Mouse (Mus musculus) mammary gland, adult 2 months (tissue): ENCODE data around the gene Fkbp11. TPM values are rescaled to one million over a fixed set of nuclear protein-coding genes. Genes with fewer than 3 reads are reported as not detected.

ENCODE experiments used
- polyA plus RNA-seq: library from polyadenylated mRNA; depleted of rRNA; stranded (reverse); fragments of >200 nt; gene quantifications from 2 replicates; pipeline ENCODE4 v1.2.3, GENCODE M21; 2012; ENCODE audit warnings: low replicate concordance; rRNA removed

Fkbp11 gene
- polyA plus RNA-seq: 14.2 and 16.9 TPM in 2 replicates

DNA sequence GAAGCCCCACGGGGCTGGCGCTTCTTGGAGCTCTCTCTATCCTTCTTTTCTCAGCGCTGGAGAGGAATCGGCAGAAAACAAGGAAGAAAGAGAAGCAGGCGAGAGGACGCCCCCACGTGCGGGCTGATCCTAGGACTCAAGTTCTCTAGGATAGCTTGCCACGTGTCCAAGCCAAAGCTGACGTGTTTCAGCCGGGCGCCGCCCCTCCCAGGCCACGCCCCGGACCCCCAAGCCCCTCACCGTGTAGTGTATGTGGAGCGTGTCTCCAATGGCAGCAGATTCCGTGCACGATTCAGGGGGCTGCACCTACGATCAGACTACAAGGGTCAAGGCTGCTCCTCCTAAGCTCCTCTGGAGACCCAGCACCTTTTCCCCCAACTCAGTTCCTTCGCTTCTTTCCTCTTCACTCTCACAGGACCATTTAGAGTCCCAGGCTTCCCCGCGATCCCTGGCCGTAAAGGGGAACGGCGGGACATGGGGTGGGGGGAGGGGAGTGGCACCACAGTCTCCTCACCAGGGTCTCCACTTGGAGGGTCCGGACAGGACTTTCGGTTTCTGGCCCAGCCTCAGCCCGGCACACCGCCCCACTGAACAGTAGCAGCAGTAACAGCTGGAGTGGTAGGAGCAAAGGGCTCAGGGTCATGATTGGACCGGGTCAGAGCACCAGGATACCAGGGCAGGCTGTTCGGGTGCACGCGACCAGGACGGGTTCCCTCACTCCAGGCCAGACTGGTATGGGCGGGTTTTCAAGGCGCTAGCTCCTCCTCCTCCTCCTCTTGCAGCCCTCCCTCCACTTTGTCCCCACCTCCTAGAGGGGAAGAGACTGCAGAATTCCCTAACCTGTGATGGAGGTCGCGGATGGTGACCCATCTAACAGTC is at the start of gene Fkbp11:
Fkbp11 (minus strand) TSS at position 756 of the 879 bp plus-strand sequence.

DNA sequence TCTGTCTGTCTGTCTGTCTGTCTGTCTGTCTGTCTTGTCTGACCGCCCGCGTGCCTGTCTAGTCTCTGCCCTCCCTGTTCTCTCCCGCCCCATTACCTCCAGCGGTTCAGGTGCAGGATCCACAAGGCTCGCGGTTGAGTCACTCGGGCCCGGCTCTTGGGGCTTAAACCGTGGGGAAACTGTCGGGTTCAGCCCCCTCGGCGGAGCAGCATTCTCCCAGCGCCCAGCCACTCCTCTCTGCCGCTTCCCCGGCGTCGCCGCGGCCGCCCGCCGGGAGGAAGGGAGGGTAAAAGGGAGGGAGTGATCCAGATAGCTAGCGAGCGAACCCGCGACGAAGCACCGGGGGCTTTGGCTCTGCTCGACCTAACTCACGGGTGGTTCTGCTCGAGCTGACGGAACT is 49.8 kb upstream of the Fkbp11 start, which contains the start of gene Wnt10b:
Wnt10b (minus strand) TSS at position 389 of the 400 bp plus-strand sequence.

DNA sequence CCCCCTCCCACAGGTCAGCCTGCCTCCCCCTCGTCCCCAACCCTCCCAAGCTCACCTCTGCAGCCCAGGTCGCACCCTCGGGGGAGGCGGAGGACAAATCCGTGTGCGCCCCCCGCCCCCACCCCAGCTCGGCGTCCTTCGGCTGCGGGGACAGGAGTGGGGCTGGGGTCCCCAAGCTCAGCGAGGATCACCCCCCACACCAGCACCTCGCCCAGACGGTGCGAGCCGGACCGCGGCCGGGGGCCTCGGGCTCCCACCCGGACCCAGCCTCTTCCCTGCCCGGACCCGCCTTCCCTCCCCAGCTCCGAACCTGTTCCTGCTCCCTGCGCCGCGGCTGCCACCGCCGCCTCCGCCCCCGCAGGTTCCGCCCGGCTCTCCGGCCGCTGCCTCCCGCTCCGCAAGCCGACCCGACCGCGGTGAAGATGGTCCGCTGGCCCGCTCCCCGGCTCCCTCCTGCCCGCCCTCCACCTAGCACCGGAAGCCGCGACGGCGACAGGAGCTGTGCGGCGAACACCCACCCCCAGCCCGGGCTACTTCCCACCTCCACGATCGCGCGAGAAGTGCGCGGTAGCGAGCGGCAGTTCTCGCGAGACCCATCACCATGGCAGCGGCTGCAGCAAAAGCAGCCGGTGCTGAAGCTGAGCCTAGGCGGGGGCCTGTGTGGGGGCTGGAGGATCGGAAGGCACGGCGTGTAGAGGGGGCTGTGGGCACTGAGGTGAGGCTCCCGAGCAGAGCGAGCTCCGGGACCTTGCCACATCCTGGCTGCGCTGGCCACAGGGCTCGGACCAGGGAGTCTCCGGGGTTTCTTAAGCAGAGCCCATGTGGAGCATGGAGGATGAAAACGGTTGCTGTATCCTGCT is 34.9 kb upstream of the Fkbp11 start, which contains the start of gene Arf3:
Arf3 (minus strand) TSS at position 545 of the 860 bp plus-strand sequence.

DNA sequence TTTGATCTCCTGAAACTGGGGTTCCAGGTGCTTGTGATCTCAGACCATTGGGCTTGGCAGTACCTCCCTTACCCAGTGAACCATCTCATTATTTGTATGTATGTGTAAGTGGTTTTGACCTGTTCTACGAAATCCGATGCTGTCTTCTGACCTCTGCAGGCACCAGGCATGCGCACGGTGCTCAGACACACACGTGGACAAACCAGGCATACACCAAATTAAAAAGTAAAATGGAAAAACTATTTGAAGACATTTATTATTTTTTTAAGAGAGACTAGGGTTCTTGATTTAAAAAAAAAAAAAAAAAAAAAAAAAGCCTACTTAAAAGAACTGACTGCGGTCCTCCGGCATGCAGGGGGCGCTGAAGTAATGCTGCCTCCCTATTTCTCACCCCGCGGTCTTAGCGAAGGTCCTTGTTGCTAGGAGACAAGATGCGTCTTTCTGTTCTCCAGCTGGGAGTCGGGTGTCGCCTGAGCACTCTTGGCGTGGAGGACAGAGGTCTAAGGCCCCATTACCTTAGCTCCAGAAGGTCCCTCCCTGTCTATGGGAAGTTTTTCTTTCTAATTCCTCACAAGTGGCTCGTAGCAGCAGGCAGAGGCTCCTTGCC is 20.1 kb downstream of the Fkbp11 start, which contains the start of gene Ccdc65:
Ccdc65 (plus strand) TSS at position 442 of the 607 bp plus-strand sequence.

DNA sequence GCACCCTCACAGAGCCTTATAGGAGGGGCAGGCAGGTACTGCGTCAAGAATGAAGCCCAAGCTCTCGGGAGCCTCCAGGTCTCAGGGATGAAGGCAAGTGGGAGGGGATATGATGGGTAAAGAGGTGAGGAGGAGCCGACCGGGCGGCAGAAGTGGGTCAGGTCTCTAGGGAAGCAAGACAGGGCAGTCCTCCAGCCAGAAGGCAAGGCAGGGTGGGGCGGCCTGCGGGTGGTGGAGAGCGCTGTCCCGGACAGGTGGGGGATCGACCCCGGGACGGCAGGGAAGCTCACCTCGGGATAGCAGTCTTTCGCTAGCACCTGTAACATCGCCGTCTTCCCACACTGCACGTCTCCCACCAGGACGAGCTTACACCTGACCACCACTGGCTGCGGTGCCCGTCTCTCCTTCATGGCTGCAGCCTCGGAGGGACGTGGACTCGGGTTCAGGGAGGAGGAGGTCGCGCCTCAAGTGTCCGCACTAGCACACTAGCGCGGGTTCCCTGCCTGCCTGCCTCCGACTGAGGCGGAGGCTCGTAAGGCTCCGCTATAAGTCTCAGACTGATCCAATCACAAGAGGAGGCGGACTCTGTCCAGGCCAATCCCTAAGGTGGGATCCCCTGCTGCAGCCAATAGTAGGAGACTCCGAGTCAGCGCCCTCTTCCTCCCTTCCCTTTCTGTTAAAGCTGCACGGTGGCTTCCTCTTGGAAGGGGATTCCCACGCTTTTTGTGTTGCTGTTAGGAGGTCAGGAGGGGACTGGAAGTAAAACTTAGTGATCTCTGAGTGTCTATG is 50.9 kb downstream of the Fkbp11 start, which contains the start of gene Rnd1:
Rnd1 (minus strand) TSS at position 522 of the 789 bp plus-strand sequence.

Other genes with a start within 250 kb of the Fkbp11 start
- 2.3 and 13.5 TPM in 2 replicates for gene Lalba, start 245.5 kb downstream of the Fkbp11 start, polyA plus RNA-seq
- gene Olfr279, start 235.8 kb downstream of the Fkbp11 start, polyA plus RNA-seq: not detected in 2 replicates
- 30.3 and 43.2 TPM in 2 replicates for gene Kansl2, start 193.9 kb downstream of the Fkbp11 start, polyA plus RNA-seq
- 8.2 and 16.5 TPM in 2 replicates for gene Ccnt1, start 157.3 kb downstream of the Fkbp11 start, polyA plus RNA-seq
- 0.36 TPM in 1 of 2 replicates, not detected in the other for gene 4930415O20Rik, start 157.2 kb downstream of the Fkbp11 start, polyA plus RNA-seq
- 96.7 and 104 TPM in 2 replicates for gene Adcy6, start 118.1 kb downstream of the Fkbp11 start, polyA plus RNA-seq
- gene Cacnb3, start 97.4 kb downstream of the Fkbp11 start, polyA plus RNA-seq: 69.4 and 133 TPM in 2 replicates
- 27.5 and 29.8 TPM in 2 replicates for gene Ddx23, start 65.3 kb downstream of the Fkbp11 start, polyA plus RNA-seq
- gene Rnd1, start 50.7 kb downstream of the Fkbp11 start, polyA plus RNA-seq: 3.1 and 5.1 TPM in 2 replicates
- gene Ccdc65, start 20.0 kb downstream of the Fkbp11 start, polyA plus RNA-seq: 0.23 TPM in 1 of 2 replicates, not detected in the other
- 90.1 and 107 TPM in 2 replicates for gene Arf3, start 35.0 kb upstream of the Fkbp11 start, polyA plus RNA-seq
- 5.9 and 9.5 TPM in 2 replicates for gene Wnt10b, start 50.0 kb upstream of the Fkbp11 start, polyA plus RNA-seq
- gene Wnt1, start 61.7 kb upstream of the Fkbp11 start, polyA plus RNA-seq: 0.68 and 1.3 TPM in 2 replicates
- gene Ddn, start 81.3 kb upstream of the Fkbp11 start, polyA plus RNA-seq: 0.82 and 1.4 TPM in 2 replicates
- 52.3 and 119 TPM in 2 replicates for gene Prkag1, start 103.3 kb upstream of the Fkbp11 start, polyA plus RNA-seq
- gene Kmt2d, start 143.0 kb upstream of the Fkbp11 start, polyA plus RNA-seq: 22.0 and 43.2 TPM in 2 replicates
- gene Rhebl1, start 166.3 kb upstream of the Fkbp11 start, polyA plus RNA-seq: 4.1 and 6.9 TPM in 2 replicates
- gene Dhh, start 170.3 kb upstream of the Fkbp11 start, polyA plus RNA-seq: 2.5 TPM in 2 replicates
- gene Lmbr1l, start 190.0 kb upstream of the Fkbp11 start, polyA plus RNA-seq: 53.7 and 143 TPM in 2 replicates
- 1,283 and 1,704 TPM in 2 replicates for gene Tuba1b, start 206.4 kb upstream of the Fkbp11 start, polyA plus RNA-seq
- 83.8 and 253 TPM in 2 replicates for gene Gm49450, start 225.4 kb upstream of the Fkbp11 start, polyA plus RNA-seq
- gene Tuba1a, start 225.5 kb upstream of the Fkbp11 start, polyA plus RNA-seq: 525 and 719 TPM in 2 replicates